17 mouse cellular contexts compared by ENCODE assay signal in the genomic region with DNA sequence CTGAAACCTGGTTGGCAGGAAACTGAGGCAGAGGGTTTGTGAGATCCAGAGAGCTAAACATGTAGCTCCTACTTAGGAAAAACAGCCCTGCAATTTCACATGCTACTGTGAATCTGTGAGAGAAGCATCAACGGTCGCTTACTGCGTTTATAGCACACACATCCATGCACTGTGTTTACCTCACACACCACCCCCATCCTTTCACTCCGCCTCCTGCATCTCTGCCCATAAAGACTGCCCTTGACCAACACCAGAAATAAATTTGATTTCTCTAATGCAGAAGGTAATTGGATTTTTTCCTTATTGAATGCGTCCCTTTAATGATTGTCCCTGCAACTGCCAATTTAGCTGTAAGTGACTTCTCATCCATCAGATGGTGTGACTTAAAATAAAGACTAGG.
DNase-seq lines count a peak whose midpoint lies in the region; ATAC-seq and TF ChIP-seq lines count a peak whose summit lies in the region.
"Had no signal": no experiment of that assay in that cellular context is flagged by ENCODE, and none has a peak within 500 bp of the region (broad histone marks: within the 10 kb centered on the region; RNA-seq: fewer than 3 reads in every experiment).

No protein-coding gene starts in this region.

- H3K27ac ChIP-seq in hindbrain, embryonic 10.5 days = peak overlapping the region; percentile 25; the same call in 1 of the 2 replicates
- no peak overlapping the region for H3K27ac ChIP-seq in hindbrain, embryonic 16.5 days (ENCODE audit: low read depth, low read length)
- H3K27ac ChIP-seq in midbrain, embryonic 13.5 days = peak overlapping the region; percentile 5; the same call in 1 of the 2 replicates
- no peak overlapping the region for H3K27ac ChIP-seq in midbrain, embryonic 16.5 days (ENCODE audit: low read length)
- H3K27ac ChIP-seq in hindbrain, embryonic 13.5 days = peak overlapping the region; percentile 44
- H3K27ac ChIP-seq in liver, postnatal 0 days (ENCODE audit: low read depth) = no peak overlapping the region
- H3K27ac ChIP-seq: embryonic facial prominence, embryonic 12.5 days; hindbrain, embryonic 15.5 days had no signal

- TF ChIP-seq EP300 in liver, postnatal 0 days (IDR thresholded peaks at IDR 0.05; ENCODE audit: low read depth) = no peak

- no peak overlapping the region for H3K4me3 ChIP-seq in hindbrain, embryonic 10.5 days
- H3K4me3 ChIP-seq in hindbrain, embryonic 16.5 days (ENCODE audit: low read length) = no peak overlapping the region
- no peak overlapping the region for H3K4me3 ChIP-seq in midbrain, embryonic 13.5 days (replicated peaks)
- no peak overlapping the region for H3K4me3 ChIP-seq in midbrain, embryonic 16.5 days (ENCODE audit: low read depth, low read length)
- no peak overlapping the region for H3K4me3 ChIP-seq in hindbrain, embryonic 13.5 days
- H3K4me3 ChIP-seq in liver, postnatal 0 days (ENCODE audit: low read depth, low read length) = no peak overlapping the region
- H3K4me3 ChIP-seq: embryonic facial prominence, embryonic 12.5 days; heart, embryonic 12.5 days; hindbrain, embryonic 15.5 days had no signal

- H3K27me3 ChIP-seq in hindbrain, embryonic 10.5 days (ENCODE audit: insufficient read depth, poor library complexity, severe bottlenecking) = no peaks in the 10 kb centered on the region
- H3K27me3 ChIP-seq in hindbrain, embryonic 16.5 days (replicated peaks; ENCODE audit: control insufficient read depth, insufficient read depth, low read length) = no peaks in the 10 kb centered on the region; the same call in 1 of the 2 replicates
- H3K27me3 ChIP-seq in midbrain, embryonic 13.5 days = no peaks in the 10 kb centered on the region
- H3K27me3 ChIP-seq in midbrain, embryonic 16.5 days (ENCODE audit: control insufficient read depth, insufficient read depth, low read depth, low read length) = no peaks in the 10 kb centered on the region
- no peaks in the 10 kb centered on the region for H3K27me3 ChIP-seq in hindbrain, embryonic 13.5 days
- H3K27me3 ChIP-seq in liver, postnatal 0 days (ENCODE audit: insufficient read depth, low read length) = no peaks in the 10 kb centered on the region
- H3K27me3 ChIP-seq: embryonic facial prominence, embryonic 12.5 days; heart, embryonic 12.5 days; hindbrain, embryonic 15.5 days had no signal

- TF ChIP-seq CTCF in liver, postnatal 0 days (IDR thresholded peaks at IDR 0.05; ENCODE audit: low read depth) = no peak

- ATAC-seq in hindbrain, embryonic 16.5 days = no peak
- ATAC-seq in midbrain, embryonic 13.5 days = no peak
- ATAC-seq in midbrain, embryonic 16.5 days = no peak
- ATAC-seq in hindbrain, embryonic 13.5 days (ENCODE audit: low FRiP score) = no peak
- ATAC-seq in liver, postnatal 0 days = no peak
- ATAC-seq: forebrain, postnatal 0 days had no signal

- no peak for DNase-seq in hindbrain, embryonic 10.5 days (ENCODE audit: low spot score)
- no peak for DNase-seq in liver, postnatal 0 days
- DNase-seq: adrenal gland, adult 8-10 months; adrenal gland, postnatal 36 days; cerebellum, adult 11 months; cerebellum, adult 8-10 months; cerebellum, postnatal 14 days; forebrain, postnatal 0 days; gastrocnemius, postnatal 14 days; kidney, adult 11 months had no signal

- 0 out of 2 replicates have a peak, but pooled peaks cover 3% of the 10 kb centered on the region for H3K4me1 ChIP-seq in hindbrain, embryonic 10.5 days (replicated peaks)
- no peaks in the 10 kb centered on the region for H3K4me1 ChIP-seq in hindbrain, embryonic 16.5 days (ENCODE audit: control insufficient read depth, insufficient read depth, low read depth, low read length)
- H3K4me1 ChIP-seq in midbrain, embryonic 13.5 days (replicated peaks) = peaks cover 8% of the 10 kb centered on the region
- H3K4me1 ChIP-seq in midbrain, embryonic 16.5 days (ENCODE audit: control insufficient read depth, insufficient read depth, low read length) = peaks cover 3% of the 10 kb centered on the region; the same call in 1 of the 2 replicates
- H3K4me1 ChIP-seq in hindbrain, embryonic 13.5 days (replicated peaks) = peaks cover 23% of the 10 kb centered on the region
- H3K4me1 ChIP-seq in liver, postnatal 0 days (ENCODE audit: insufficient read depth) = no peaks in the 10 kb centered on the region
- H3K4me1 ChIP-seq: embryonic facial prominence, embryonic 12.5 days; heart, embryonic 12.5 days had no signal

- H3K4me2 ChIP-seq in hindbrain, embryonic 16.5 days (ENCODE audit: low read length) = no peak overlapping the region
- no peak overlapping the region for H3K4me2 ChIP-seq in midbrain, embryonic 13.5 days (replicated peaks)
- no peak overlapping the region for H3K4me2 ChIP-seq in midbrain, embryonic 16.5 days (ENCODE audit: low read length)
- H3K4me2 ChIP-seq in hindbrain, embryonic 13.5 days = no peak overlapping the region
- no peak overlapping the region for H3K4me2 ChIP-seq in liver, postnatal 0 days (ENCODE audit: low read depth, low read length)
- H3K4me2 ChIP-seq: embryonic facial prominence, embryonic 12.5 days; heart, embryonic 12.5 days; hindbrain, embryonic 15.5 days had no signal

- H3K36me3 ChIP-seq in hindbrain, embryonic 10.5 days = no peaks in the 10 kb centered on the region
- no peaks in the 10 kb centered on the region for H3K36me3 ChIP-seq in hindbrain, embryonic 16.5 days (ENCODE audit: control insufficient read depth, insufficient read depth, low read length)
- H3K36me3 ChIP-seq in midbrain, embryonic 13.5 days = no peaks in the 10 kb centered on the region
- H3K36me3 ChIP-seq in midbrain, embryonic 16.5 days (ENCODE audit: control insufficient read depth, insufficient read depth, low read length) = no peaks in the 10 kb centered on the region
- H3K36me3 ChIP-seq in hindbrain, embryonic 13.5 days = no peaks in the 10 kb centered on the region
- H3K36me3 ChIP-seq in liver, postnatal 0 days (replicated peaks; ENCODE audit: insufficient read depth, low read length) = no peaks in the 10 kb centered on the region
- H3K36me3 ChIP-seq: embryonic facial prominence, embryonic 12.5 days; heart, embryonic 12.5 days; hindbrain, embryonic 15.5 days had no signal

- no peak overlapping the region for H3K9ac ChIP-seq in hindbrain, embryonic 16.5 days (ENCODE audit: low read depth, low read length)
- no peak overlapping the region for H3K9ac ChIP-seq in midbrain, embryonic 13.5 days (replicated peaks)
- H3K9ac ChIP-seq in midbrain, embryonic 16.5 days (ENCODE audit: low read depth, low read length) = no peak overlapping the region
- no peak overlapping the region for H3K9ac ChIP-seq in hindbrain, embryonic 13.5 days
- H3K9ac ChIP-seq in liver, postnatal 0 days (replicated peaks) = no peak overlapping the region
- H3K9ac ChIP-seq: embryonic facial prominence, embryonic 12.5 days; forebrain, postnatal 0 days; heart, embryonic 12.5 days; hindbrain, embryonic 15.5 days had no signal

- no peaks in the 10 kb centered on the region for H3K9me3 ChIP-seq in hindbrain, embryonic 10.5 days
- H3K9me3 ChIP-seq in hindbrain, embryonic 16.5 days (ENCODE audit: control insufficient read depth, low read length) = no peaks in the 10 kb centered on the region
- no peaks in the 10 kb centered on the region for H3K9me3 ChIP-seq in midbrain, embryonic 13.5 days
- no peaks in the 10 kb centered on the region for H3K9me3 ChIP-seq in midbrain, embryonic 16.5 days (replicated peaks; ENCODE audit: control insufficient read depth, low read length, poor library complexity, severe bottlenecking)
- no peaks in the 10 kb centered on the region for H3K9me3 ChIP-seq in hindbrain, embryonic 13.5 days
- H3K9me3 ChIP-seq in liver, postnatal 0 days (ENCODE audit: low read length) = no peaks in the 10 kb centered on the region
- H3K9me3 ChIP-seq: embryonic facial prominence, embryonic 12.5 days; heart, embryonic 12.5 days; hindbrain, embryonic 15.5 days had no signal

- 84% methylated on average over 5 of the region's 5 CpGs for WGBS in hindbrain, embryonic 10.5 days
- 46% methylated on average over 5 of the region's 5 CpGs for WGBS in hindbrain, embryonic 16.5 days
- 79% methylated on average over 5 of the region's 5 CpGs for WGBS in midbrain, embryonic 13.5 days
- WGBS in midbrain, embryonic 16.5 days = 64% methylated on average over 5 of the region's 5 CpGs
- 58% methylated on average over 5 of the region's 5 CpGs for WGBS in hindbrain, embryonic 13.5 days
- 76% methylated on average over 5 of the region's 5 CpGs for WGBS in liver, postnatal 0 days (ENCODE audit: insufficient replicate concordance)

Comparison
In these comparisons a context has a peak if more than half of its experiments do, and no peak if none do; other contexts are left out.
1. H3K27ac ChIP-seq: peak in hindbrain, embryonic 10.5 days (single experiment), midbrain, embryonic 13.5 days (single experiment) and hindbrain, embryonic 13.5 days (single experiment); none in hindbrain, embryonic 16.5 days (single experiment), midbrain, embryonic 16.5 days (single experiment) and liver, postnatal 0 days (single experiment).